Mouse (Mus musculus) WW6 (cell line): ENCODE data around the gene Hoxa2.

Experiments used
- DNase-seq: peaks from one replicate; pipeline ENCODE4 v3.0.0-alpha.2; 2013; ENCODE audit warnings: low read depth, low spot score

Hoxa2 gene

GRCm38 (mm10) chr6:52151571-52151970 is 13.1 kb downstream of the Hoxa2 start:
- no peak for DNase-seq

GRCm38 (mm10) chr6:52150401-52150966 is 14.1 kb downstream of the Hoxa2 start:
- DNase-seq: no peak

GRCm38 (mm10) chr6:52139115-52139514 is 25.5 kb downstream of the Hoxa2 start:
- DNase-seq: no peak

GRCm38 (mm10) chr6:52138576-52138975 is 26.1 kb downstream of the Hoxa2 start:
- DNase-seq: no peak

- DNase-seq: no peak
Measured at GRCm38 (mm10) chr6:52137841-52138535, 26.6 kb downstream of the Hoxa2 start.

- DNase-seq: no peak
Measured at GRCm38 (mm10) chr6:52123673-52124072, 41.0 kb downstream of the Hoxa2 start.

- no peak for DNase-seq
Measured at GRCm38 (mm10) chr6:52121173-52121572, 43.5 kb downstream of the Hoxa2 start.

GRCm38 (mm10) chr6:52118903-52119635 is 45.6 kb downstream of the Hoxa2 start:
- DNase-seq: no peak

- no peak for DNase-seq
Measured at GRCm38 (mm10) chr6:52115899-52116298, 48.7 kb downstream of the Hoxa2 start.
